Mouse (Mus musculus) gastrocnemius, adult 2 months (tissue): Measurements from ENCODE around the gene Mien1. TPM values are rescaled to one million over a fixed set of nuclear protein-coding genes. Genes with fewer than 3 reads are reported as not detected.

Experiments
- DNase-seq: peaks from one replicate; pipeline ENCODE4 v3.0.0; 2022
- H3K27ac ChIP-seq: fragments of 200-600 bp; 2 replicates; pipeline ENCODE4 v1.8.1; 2022; ENCODE audit warnings: mild to moderate bottlenecking
- H3K4me3 ChIP-seq: fragments of 200-600 bp; 2 replicates; pipeline ENCODE4 v1.8.1; 2022; ENCODE audit warnings: mild to moderate bottlenecking, moderate library complexity
- CTCF ChIP-seq: fragments of 200-600 bp; IDR thresholded peaks from 2 replicates; pipeline ENCODE4 v1.8.1; 2022; ENCODE audit warnings: antibody characterized with exemption, mild to moderate bottlenecking, moderate library complexity
- intact Hi-C: fragments of 180-260 bp; cut with DNase I; formaldehyde crosslinking; loops from one replicate; pipeline ENCODE4 v1.15.1; 2025
- total RNA-seq, 2 experiments: library from RNA; stranded (reverse); gene quantifications; 2 replicates each; pipeline ENCODE4 v1.2.3; 2021

Gene Mien1
- total RNA-seq, 2 experiments from 2014 or later, result 30.3 to 37.4 TPM

DNA sequence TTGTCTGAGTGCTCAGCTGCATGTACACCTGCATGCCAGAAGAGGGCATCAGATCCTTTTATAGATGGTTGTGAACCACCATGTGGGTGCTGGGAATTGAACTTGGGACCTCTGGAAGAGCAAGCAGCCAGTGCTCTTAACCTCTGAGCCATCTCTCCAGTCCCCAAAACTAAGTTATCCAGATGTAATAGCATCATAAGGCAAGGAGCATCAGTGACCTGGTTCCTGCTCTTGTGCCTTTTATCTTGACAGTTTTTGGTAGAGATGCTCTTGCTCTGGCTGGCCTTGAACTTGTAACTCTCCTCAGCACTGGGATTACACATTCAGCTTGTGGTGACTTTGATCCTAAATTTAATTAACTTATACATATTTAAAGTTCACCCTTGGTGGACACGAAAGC lies 4.9 kb upstream of the Mien1 start:
- TF ChIP-seq CTCF, result no peak
- no peak for DNase-seq
- Histone ChIP-seq H3K27ac (no peak overlapping the region), H3K4me3 (no peak overlapping the region)
- intact Hi-C loops, result loop anchor here (5.0 kb wide), 1 partner anchor 176 kb away; no protein-coding TSS in a partner anchor

DNA sequence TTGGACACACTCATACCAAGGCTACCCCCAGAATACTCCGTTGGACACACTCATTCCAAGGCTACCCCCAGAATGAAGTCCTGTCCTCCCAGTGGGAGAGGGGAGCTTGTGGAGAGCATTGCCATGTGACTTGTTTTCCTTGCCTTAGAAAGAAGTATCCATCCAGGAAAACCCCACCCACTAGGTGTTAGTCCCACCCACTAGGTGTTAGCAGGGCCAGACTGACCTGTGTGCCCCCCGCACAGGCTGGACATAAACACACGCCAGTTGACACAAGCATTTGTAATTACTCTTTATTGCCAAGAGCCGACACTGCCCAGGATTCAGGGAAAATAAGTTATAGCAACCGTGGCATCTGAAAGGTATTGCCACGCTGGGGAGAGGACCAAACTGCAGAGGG lies 1.4 kb downstream of the Mien1 start:
- no peak for TF ChIP-seq CTCF
- no peak for DNase-seq
- Histone ChIP-seq H3K4me3 (no peak overlapping the region), H3K27ac (no peak overlapping the region)
- intact Hi-C loops, result no loop called here

DNA sequence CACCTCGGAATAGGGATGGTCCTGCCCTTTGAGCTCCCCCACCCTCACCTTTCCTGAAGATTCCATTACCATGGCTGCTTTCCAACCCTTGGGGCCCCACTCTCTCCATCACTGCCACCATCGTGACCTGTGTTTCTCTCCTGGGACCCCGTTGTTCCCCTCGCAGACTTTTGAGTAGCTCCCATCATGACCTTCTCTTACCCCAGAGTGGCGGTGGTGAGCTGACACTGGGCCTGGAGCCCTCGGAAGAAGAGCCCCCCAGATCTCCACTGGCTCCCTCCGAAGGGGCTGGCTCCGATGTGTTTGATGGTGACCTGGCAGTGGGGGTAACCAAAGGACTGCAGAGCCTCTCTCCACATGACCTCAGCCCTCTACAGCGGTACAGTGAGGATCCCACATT lies 3.1 kb downstream of the Mien1 start:
- intact Hi-C loops, result no loop called here
- Histone ChIP-seq H3K27ac (no peak overlapping the region), H3K4me3 (no peak overlapping the region)
- no peak for DNase-seq
- no peak for TF ChIP-seq CTCF

DNA sequence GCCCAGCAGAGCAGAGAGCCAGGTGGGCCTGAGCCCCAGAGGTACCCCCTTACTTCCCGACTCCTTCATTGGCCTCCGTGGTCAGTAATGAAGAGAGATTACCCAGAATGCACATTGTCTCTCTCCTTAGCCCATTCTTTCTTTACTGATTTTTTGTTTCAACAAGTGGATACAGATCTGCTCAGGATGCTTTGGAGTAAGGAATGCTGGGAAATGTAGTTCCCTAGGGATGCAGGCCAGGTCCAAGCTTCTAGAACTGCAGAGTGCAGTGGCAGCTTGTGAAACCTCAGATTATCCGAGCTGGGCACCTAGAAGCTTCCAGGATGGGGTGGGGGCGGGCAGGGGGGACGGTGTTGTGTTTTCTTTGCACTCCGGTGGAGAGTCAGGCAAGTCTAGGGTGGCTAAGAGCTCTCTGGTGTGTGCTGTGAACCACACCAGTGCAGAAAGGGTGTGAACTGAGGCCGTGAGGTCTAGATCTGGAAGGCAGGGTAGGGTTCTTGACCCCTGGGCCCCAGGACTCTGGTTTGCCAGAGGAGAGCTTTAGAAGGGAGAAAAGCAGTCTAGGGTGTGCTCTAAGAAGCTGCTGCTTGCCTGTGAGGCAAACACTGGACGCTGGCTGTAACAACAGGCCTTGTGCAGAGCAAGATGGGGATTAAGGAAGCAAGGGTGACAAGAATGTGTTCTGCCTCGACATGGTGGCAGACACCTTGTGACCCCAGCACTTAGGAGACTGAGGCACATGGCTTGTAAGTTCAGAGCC lies 6.9 kb downstream of the Mien1 start:
- no peak overlapping the region for H3K27ac ChIP-seq
- DNase-seq, result no peak
- no peak for TF ChIP-seq CTCF
- no peak overlapping the region for H3K4me3 ChIP-seq
- intact Hi-C loops, result no loop called here

DNA sequence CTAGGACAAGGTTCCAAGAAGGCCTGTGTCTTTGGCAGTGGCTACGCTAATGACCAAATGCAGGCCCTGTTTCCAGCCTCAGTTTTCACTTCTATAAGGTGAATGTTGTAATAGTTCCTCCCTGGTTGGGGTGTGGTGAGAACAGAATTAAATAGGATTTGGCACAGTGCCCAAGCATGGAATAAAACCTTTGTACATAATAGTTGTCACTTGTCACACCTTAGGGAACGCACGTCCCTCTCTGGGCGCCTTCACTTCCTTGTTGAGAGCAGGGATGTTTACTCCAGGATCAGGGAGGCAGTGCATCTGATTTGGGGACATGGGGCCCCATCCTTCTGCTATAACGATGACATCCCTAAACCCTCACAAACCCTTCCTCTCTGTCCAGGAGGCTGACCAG lies 10.4 kb downstream of the Mien1 start:
- intact Hi-C loops, result no loop called here
- DNase-seq, result no peak
- Histone ChIP-seq H3K4me3 (no peak overlapping the region), H3K27ac (no peak overlapping the region)
- no peak for TF ChIP-seq CTCF

DNA sequence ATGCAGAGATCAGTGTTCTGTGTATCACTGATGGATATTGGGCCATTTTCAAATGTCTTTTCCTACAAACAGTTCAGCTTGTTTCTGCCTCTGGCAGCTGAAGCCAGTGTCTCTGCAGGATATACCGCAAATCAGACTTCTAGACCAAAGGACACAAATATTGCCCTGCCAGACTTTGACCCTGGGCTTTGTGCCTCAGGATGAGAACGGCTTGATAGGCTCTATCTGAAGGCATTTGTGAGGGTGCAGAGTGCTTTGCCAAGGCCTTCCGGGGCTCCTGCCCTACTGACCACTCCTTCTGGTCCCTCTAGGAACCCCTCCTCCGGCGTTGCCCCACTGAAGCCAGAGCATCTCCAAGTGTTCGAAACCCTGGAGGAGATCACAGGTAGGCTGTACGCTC lies 12.2 kb downstream of the Mien1 start:
- DNase-seq, result peak; percentile 6
- Histone ChIP-seq H3K4me3 (no peak overlapping the region), H3K27ac (no peak overlapping the region)
- intact Hi-C loops, result no loop called here
- no peak for TF ChIP-seq CTCF

DNA sequence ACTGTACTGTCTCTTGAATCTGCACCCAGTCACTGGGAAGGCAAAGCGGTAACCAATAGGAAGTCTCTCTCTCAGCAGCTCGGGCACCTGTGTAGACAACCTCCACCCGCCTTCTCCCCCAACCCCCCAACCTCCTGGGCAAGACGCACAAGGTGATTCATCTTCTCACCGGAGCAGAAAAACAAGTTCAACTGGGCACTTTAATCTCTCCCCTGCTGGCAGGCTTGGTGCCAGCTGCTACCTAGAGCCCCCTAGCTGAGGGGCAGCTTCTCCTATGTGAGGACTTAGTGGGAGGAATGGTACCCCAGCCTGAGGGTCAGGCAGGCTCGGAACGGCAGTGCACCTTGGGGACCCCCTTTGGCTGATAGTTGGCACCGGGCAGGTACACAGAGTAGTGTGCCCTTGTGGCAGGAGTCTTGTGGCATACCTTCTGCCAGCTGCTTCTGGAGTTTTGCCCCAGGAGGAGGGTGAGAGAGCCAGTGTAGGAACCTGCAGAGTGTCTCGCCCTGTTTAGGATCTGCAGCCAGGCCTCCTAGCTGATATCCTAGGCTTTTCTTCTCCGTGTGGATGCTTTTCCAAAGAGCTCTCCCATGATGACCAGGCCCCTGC lies 19.7 kb downstream of the Mien1 start:
- DNase-seq, result no peak
- intact Hi-C loops, result no loop called here
- TF ChIP-seq CTCF, result no peak
- Histone ChIP-seq H3K27ac (no peak overlapping the region), H3K4me3 (no peak overlapping the region)

DNA sequence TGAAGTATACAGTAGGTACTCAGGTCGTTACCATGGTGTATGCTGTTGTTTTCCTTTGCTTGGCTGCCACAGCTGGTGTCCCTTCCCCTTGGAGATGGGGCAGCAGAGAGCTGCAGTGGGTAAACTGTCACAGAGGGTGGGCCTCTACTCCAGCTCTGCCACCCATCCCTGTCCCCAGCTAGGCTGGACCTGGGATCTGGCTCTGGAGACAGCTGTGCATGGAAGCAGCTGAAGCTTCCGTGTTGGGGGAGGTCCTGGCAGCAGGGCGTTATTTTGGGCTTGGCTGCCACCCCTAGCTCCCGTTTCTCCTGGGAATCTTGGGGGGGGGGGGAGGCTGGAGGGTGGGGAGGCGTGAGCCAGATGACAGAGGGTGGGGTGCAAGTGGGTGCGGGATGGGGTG lies 20.5 kb downstream of the Mien1 start:
- intact Hi-C loops, result no loop called here
- no peak overlapping the region for H3K27ac ChIP-seq
- no peak for DNase-seq
- TF ChIP-seq CTCF, result no peak
- H3K4me3 ChIP-seq, result no peak overlapping the region

DNA sequence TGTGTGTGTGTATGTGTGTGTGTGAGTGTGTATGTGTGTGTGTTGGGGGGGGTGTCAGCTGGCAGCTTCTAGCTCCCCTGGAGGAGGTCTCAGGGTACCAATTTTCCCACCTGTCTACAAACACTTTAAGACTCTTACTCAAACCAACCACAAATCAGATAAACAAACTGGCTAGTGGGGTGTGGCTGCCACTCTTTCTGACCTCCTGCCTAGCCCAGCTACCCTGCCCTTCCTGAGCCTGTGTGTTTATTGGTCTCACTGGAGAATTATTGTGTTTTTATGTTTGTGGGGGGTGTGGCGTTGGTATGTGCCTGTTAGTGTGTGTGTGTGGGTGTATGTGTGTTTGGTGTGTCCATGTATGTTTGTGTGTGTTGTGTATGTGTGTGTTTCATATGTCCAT lies 21.7 kb downstream of the Mien1 start:
- Histone ChIP-seq H3K4me3 (no peak overlapping the region), H3K27ac (no peak overlapping the region)
- intact Hi-C loops, result no loop called here
- no peak for TF ChIP-seq CTCF
- DNase-seq, result no peak

DNA sequence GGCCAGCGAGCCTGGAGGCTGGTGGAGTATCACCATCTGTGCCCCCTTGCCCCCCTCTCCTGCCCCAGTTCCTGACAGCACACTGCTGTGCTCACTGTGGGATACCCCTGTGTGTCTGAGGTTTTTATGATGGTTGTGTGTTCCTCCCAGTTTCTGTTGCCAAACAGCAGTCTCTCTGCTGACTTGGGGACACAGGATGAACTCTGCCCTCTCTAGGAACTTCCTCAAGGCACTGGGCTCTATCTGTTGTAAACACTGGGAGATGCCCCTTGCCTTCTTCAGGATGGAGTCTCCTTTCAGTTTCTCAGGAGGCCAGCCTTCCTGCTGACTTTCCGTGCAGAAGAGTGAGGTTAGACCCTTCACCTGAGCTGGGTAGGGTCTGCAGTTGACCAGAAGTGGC lies 24.6 kb downstream of the Mien1 start:
- no peak for DNase-seq
- TF ChIP-seq CTCF, result no peak
- Histone ChIP-seq H3K27ac (no peak overlapping the region), H3K4me3 (peak overlapping the region; percentile 90)
- intact Hi-C loops, result loop anchor here (5.0 kb wide), 1 partner anchor 43 kb away; no protein-coding TSS in a partner anchor

DNA sequence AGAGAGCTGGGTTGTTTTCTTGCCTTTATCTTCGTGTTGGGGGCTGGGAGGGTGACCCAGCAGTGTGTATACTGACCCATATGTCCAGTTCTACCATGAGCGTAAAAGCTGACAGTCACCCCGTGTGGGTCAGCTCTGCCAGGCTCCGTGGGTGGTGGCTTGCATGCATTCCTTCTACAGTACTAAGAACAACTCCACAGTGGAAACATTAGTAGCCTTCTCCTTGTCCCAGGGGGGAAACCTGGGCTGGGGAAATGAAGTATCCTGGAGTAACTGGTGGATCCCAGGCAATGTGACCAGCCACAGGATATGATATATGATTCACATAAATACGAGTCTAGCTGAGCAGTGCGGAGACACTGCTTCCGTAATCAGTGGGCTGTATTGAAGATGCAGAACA lies 25.1 kb downstream of the Mien1 start:
- H3K27ac ChIP-seq, result no peak overlapping the region
- intact Hi-C loops, result loop anchor here (5.0 kb wide), 1 partner anchor 44 kb away; no protein-coding TSS in a partner anchor

DNA sequence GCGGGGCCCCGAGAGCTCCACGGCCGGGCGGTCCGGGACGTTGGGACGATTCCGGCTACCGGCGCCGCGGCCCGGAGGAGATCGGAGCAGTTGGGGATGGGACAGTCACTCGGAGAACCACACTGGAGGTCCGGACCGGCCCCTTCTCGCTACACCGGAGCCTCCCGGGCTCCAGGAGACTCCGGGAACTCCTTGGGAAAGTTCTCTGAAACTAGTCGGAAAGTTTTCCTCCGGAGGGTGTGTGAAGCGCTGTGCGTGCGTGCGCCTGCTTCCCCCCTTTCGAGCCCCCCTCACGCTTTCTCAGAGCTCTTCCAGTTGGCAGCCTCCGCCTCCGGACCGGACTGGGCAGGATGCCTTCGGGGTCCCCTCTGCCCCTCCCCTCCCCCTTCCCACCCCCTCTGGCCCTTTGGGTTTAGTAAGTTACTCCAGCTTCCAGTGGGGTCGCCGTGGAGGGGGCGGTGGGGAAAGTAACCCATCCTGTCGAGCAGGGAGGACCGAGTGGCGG lies 25.9 kb downstream of the Mien1 start:
- peak overlapping the region; percentile 90 for H3K27ac ChIP-seq
- no peak for DNase-seq
- H3K4me3 ChIP-seq, result peak overlapping the region; percentile 90
- no peak for TF ChIP-seq CTCF
- intact Hi-C loops, result loop anchor here (5.0 kb wide), 1 partner anchor 44 kb away; no protein-coding TSS in a partner anchor

More for the DNA sequence above, 25.1 kb downstream of the Mien1 start:
- no peak for DNase-seq
- peak overlapping the region; percentile 90 for H3K4me3 ChIP-seq
- no peak for TF ChIP-seq CTCF

DNA sequence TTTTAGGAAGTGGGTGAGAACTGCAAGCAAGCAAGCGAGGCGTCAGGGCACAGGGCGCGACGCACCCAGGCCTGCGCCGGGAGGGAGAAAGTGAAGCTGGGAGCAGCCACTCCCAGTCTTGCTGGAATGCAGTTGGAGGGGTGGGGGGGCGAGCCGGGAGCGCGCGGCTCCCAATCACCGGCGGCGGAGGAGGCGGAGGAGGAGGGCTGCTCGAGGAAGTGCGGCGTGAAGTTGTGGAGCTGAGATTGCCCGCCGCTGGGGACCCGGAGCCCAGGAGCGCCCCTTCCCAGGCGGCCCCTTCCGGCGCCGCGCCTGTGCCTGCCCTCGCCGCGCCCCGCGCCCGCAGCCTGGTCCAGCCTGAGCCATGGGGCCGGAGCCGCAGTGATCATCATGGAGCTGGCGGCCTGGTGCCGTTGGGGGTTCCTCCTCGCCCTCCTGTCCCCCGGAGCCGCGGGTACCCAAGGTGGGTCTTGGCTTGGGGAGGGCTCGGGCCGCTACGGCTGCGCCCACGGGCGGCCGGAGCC lies 26.5 kb downstream of the Mien1 start, which contains the start of gene Erbb2:
Gene Erbb2, plus strand, starts transcription at position 198 of the 524 bp plus-strand sequence.
- no peak for TF ChIP-seq CTCF
- peak within 1 kb of the TSS; percentile 90 for H3K27ac ChIP-seq
- peak within 1 kb of the TSS; percentile 90 for H3K4me3 ChIP-seq
- DNase-seq, result peak; percentile 83
- intact Hi-C loops, result loop anchor here (5.0 kb wide), 1 partner anchor 45 kb away; no protein-coding TSS in a partner anchor
